Mouse (Mus musculus) erythroblast, embryonic 14.5 days (primary cell): ENCODE measurements around the gene Olfr115.

Source experiments
- GATA1 ChIP-seq: IDR thresholded peaks from 2 replicates; pipeline ENCODE4 v1.6.1; 2012; ENCODE audit warnings: low read length, inconsistent platforms, mixed read lengths
- TAL1 ChIP-seq: IDR thresholded peaks from 3 replicates; pipeline ENCODE4 v1.6.1; 2012; ENCODE audit warnings: low read length, inconsistent platforms, mixed read lengths

DNA sequence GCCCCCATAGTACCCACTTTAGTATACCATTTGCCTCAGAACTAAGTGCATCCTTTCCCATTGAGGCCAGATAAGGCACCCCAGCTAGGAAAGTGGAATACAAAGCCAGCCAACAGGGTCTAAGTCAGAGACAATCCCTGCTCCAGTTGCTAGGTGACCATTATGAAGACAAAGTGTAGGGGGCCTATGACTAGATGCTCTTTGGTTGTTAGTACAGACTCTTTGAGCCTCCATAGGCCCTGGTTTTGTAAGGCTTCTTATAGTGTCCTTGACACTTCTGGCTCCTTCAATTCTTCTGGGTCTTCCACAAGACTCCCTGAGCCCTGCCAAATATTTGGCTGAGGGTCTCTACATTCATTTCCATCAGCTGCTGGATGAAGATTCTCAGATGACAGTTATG is 57.6 kb downstream of the Olfr115 start, which contains the start of gene Olfr112:
- TF ChIP-seq GATA1 = no peak
- no peak for TF ChIP-seq TAL1
